Mouse (Mus musculus): ENCODE data around the gene Sypl. TPM values are rescaled to one million over a fixed set of nuclear protein-coding genes. Genes with fewer than 3 reads are reported as not detected.

Gene Sypl
- polyA plus RNA-seq, 2 experiments, result 54.1 to 104 TPM

DNA sequence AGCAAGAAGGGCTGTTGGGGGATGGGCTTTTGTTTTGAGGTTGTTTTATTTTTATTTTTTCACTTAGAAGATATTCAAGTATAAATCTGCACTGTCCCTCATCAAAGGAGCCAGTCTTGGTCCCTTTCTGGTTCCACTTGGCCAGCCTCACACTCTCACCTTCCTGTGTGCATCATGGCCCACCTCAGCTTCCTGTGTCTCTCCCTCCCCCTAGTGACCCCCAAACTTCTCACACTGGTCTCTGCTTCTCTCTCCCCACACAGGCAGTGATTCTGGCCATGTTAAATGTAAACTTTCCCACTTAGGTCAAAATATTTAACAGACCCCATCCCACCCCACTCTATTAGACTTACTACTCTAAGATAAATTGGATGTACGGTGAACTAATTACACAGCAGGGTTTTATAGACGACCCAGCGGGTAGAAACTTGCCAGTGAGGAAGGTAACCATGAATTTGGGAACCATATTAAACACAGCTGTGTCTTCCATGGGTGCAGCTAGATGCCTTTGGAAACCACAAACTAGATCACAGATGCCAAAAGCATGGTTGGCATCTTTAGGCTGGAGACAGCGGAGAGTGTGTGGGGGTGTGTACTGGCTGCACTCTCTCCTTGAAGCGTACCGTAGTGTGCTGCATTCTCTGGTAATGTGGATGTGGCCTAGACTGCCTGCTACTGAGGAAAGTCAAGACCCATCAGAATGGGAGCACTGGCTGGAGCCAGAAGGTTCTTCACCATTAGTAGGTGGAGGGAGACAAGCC lies 55.7 kb downstream of the Sypl start:
- Histone ChIP-seq H3K36me3 (ENCODE audit: control insufficient read depth, insufficient read depth, low read length) (no peaks in the 10 kb centered on the region), H3K4me3 (replicated peaks; ENCODE audit: low read length) (no peak overlapping the region), H3K9me3 (ENCODE audit: control insufficient read depth, low read length) (no peaks in the 10 kb centered on the region), H3K4me1 (ENCODE audit: control insufficient read depth, insufficient read depth, low read length) (peaks cover 12% of the 10 kb centered on the region), H3K4me2 (replicated peaks; ENCODE audit: low read depth, low read length, severe bottlenecking) (no peak overlapping the region), H3K9ac (ENCODE audit: low read depth, low read length, severe bottlenecking) (no peak overlapping the region), H3K27me3 (ENCODE audit: control insufficient read depth, insufficient read depth, low read length) (no peaks in the 10 kb centered on the region), H3K27ac (replicated peaks; ENCODE audit: low read depth, low read length) (0 out of 2 replicates have a peak overlapping the region, but pooled peaks have one; percentile 15)
- 47% methylated on average over 6 of the region's 6 CpGs for WGBS
- ATAC-seq (ENCODE audit: low FRiP score, low read depth), result no peak
- DNase-seq (ENCODE audit: low spot score), result no peak
- TF ChIP-seq POLR2A (IDR thresholded peaks at IDR 0.05; ENCODE audit: borderline replicate concordance, extremely low read depth, insufficient read depth, insufficient read length), result no peak

DNA sequence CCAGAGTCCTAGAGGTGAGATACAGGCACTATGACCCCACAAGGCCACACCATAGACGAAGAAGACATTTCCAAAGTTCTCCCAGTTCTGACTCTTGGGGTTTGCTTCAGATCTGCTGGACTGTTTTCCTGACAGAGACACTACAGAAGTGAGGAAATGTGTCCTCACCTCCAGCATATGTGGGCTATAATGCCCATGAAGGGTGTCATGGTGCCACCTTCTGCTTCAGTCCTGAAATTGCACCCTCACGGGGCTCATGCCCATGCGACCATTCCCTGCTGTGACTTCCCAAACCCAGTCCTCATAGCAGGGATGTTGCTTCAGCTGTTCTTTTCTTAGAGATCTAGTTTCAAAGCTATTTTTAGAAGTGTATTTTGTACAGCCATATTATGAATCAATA lies 56.3 kb downstream of the Sypl start:
- Histone ChIP-seq H3K27me3 (ENCODE audit: control insufficient read depth, insufficient read depth, low read length) (no peaks in the 10 kb centered on the region), H3K9ac (ENCODE audit: low read depth, low read length, severe bottlenecking) (no peak overlapping the region), H3K4me1 (ENCODE audit: control insufficient read depth, insufficient read depth, low read length) (peaks cover 12% of the 10 kb centered on the region), H3K4me3 (replicated peaks; ENCODE audit: low read length) (no peak overlapping the region), H3K9me3 (ENCODE audit: control insufficient read depth, low read length) (no peaks in the 10 kb centered on the region), H3K4me2 (replicated peaks; ENCODE audit: low read depth, low read length, severe bottlenecking) (no peak overlapping the region), H3K36me3 (ENCODE audit: control insufficient read depth, insufficient read depth, low read length) (no peaks in the 10 kb centered on the region), H3K27ac (replicated peaks; ENCODE audit: low read depth, low read length) (no peak overlapping the region)
- DNase-seq (ENCODE audit: low spot score) (no peak), ATAC-seq (ENCODE audit: low FRiP score, low read depth) (no peak)
- no peak for TF ChIP-seq POLR2A (IDR thresholded peaks at IDR 0.05; ENCODE audit: borderline replicate concordance, extremely low read depth, insufficient read depth, insufficient read length)
- 29% methylated on average over 3 of the region's 3 CpGs for WGBS

DNA sequence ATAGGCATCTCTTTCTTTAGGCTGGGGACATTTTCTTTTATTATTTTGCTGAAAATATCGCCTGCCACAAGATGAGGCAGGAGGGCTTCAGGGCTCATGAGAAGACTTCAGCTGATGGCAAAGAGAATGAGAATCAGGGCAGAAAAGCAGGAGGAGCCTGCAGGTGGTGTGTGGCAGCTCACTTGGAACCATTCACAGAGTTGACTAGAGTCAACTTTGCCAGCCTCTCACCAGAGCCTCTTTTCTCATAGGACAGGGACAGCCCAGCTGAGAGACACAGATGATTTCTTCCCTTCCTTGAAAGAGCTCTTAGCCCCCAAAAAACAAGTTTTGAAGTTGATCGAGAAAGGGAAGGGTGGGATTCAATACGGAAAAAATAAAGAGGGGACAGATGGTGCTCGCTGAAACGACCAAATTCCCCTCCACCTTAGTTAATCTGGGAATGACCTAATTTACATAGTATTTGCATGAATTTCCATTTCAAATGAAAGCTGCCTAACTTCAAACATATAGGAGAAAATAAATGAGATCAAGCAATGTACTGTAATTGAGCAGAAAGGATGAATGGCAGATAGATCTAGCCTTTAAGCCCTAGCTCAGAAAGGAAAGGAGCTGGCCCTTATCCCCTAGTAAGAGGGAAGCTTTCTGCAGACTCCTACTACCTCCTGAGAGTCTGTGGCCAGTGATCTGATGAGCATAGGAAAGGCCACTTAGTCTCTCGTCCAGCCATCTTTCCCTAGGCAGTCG lies 60.5 kb downstream of the Sypl start:
- Histone ChIP-seq H3K27me3 (ENCODE audit: control insufficient read depth, insufficient read depth, low read length) (no peaks in the 10 kb centered on the region), H3K4me1 (ENCODE audit: control insufficient read depth, insufficient read depth, low read length) (peaks cover 2% of the 10 kb centered on the region; the same call in 1 of the 2 replicates), H3K4me2 (replicated peaks; ENCODE audit: low read depth, low read length, severe bottlenecking) (no peak overlapping the region), H3K9me3 (ENCODE audit: control insufficient read depth, low read length) (no peaks in the 10 kb centered on the region), H3K4me3 (replicated peaks; ENCODE audit: low read length) (no peak overlapping the region), H3K36me3 (ENCODE audit: control insufficient read depth, insufficient read depth, low read length) (no peaks in the 10 kb centered on the region), H3K9ac (ENCODE audit: low read depth, low read length, severe bottlenecking) (no peak overlapping the region), H3K27ac (replicated peaks; ENCODE audit: low read depth, low read length) (no peak overlapping the region)
- 61% methylated on average over 7 of the region's 7 CpGs for WGBS
- DNase-seq (ENCODE audit: low spot score) (no peak), ATAC-seq (ENCODE audit: low FRiP score, low read depth) (no peak)
- TF ChIP-seq POLR2A (IDR thresholded peaks at IDR 0.05; ENCODE audit: borderline replicate concordance, extremely low read depth, insufficient read depth, insufficient read length), result no peak

- H3K27ac ChIP-seq (replicated peaks; ENCODE audit: low read depth, low read length), result no peak overlapping the region
- DNase-seq (ENCODE audit: low spot score) (no peak), ATAC-seq (ENCODE audit: low FRiP score, low read depth) (no peak)
- WGBS, result 90% methylated on average over 1 of the region's 1 CpGs
- 0 out of 2 replicates have a peak, but pooled peaks cover 2% of the 10 kb centered on the region for H3K4me1 ChIP-seq (ENCODE audit: control insufficient read depth, insufficient read depth, low read length)
- no peaks in the 10 kb centered on the region for H3K27me3 ChIP-seq (ENCODE audit: control insufficient read depth, insufficient read depth, low read length)
- TF ChIP-seq POLR2A (IDR thresholded peaks at IDR 0.05; ENCODE audit: borderline replicate concordance, extremely low read depth, insufficient read depth, insufficient read length), result no peak
- H3K4me2 ChIP-seq (replicated peaks; ENCODE audit: low read depth, low read length, severe bottlenecking), result no peak overlapping the region
- no peak overlapping the region for H3K4me3 ChIP-seq (replicated peaks; ENCODE audit: low read length)
- H3K36me3 ChIP-seq (ENCODE audit: control insufficient read depth, insufficient read depth, low read length), result no peaks in the 10 kb centered on the region
- no peaks in the 10 kb centered on the region for H3K9me3 ChIP-seq (ENCODE audit: control insufficient read depth, low read length)
- no peak overlapping the region for H3K9ac ChIP-seq (ENCODE audit: low read depth, low read length, severe bottlenecking)
Observed at GRCm38 (mm10) chr12:33015103-33015502, 61.4 kb downstream of the Sypl start.

- H3K27ac ChIP-seq (replicated peaks; ENCODE audit: low read depth, low read length), result no peak overlapping the region
- no peaks in the 10 kb centered on the region for H3K36me3 ChIP-seq (ENCODE audit: control insufficient read depth, insufficient read depth, low read length)
- H3K4me1 ChIP-seq (ENCODE audit: control insufficient read depth, insufficient read depth, low read length), result 0 out of 2 replicates have a peak, but pooled peaks cover 2% of the 10 kb centered on the region
- H3K4me3 ChIP-seq (replicated peaks; ENCODE audit: low read length), result no peak overlapping the region
- H3K4me2 ChIP-seq (replicated peaks; ENCODE audit: low read depth, low read length, severe bottlenecking), result no peak overlapping the region
- ATAC-seq (ENCODE audit: low FRiP score, low read depth), result no peak
- WGBS, result 55% methylated on average over 7 of the region's 7 CpGs
- no peak for DNase-seq (ENCODE audit: low spot score)
- H3K9me3 ChIP-seq (ENCODE audit: control insufficient read depth, low read length), result no peaks in the 10 kb centered on the region
- no peaks in the 10 kb centered on the region for H3K27me3 ChIP-seq (ENCODE audit: control insufficient read depth, insufficient read depth, low read length)
- no peak for TF ChIP-seq POLR2A (IDR thresholded peaks at IDR 0.05; ENCODE audit: borderline replicate concordance, extremely low read depth, insufficient read depth, insufficient read length)
- no peak overlapping the region for H3K9ac ChIP-seq (ENCODE audit: low read depth, low read length, severe bottlenecking)
Observed at GRCm38 (mm10) chr12:33016824-33017705, 63.4 kb downstream of the Sypl start.

Data from limb, embryonic 14.5 days (tissue).